Mouse (Mus musculus): Measurements from ENCODE around the gene Nfkbil1. TPM values are rescaled to one million over a fixed set of nuclear protein-coding genes. Genes with fewer than 3 reads are reported as not detected.
A peak's percentile ranks its signal among the peaks of the same experiment; 100 is the strongest.

Nfkbil1 gene
- total RNA-seq, 1 experiment from 2014 or later = 15.3 TPM

- DNase-seq = no peak
Observed at GRCm38 (mm10) chr17:35202442-35202841, 33.1 kb downstream of the Nfkbil1 start.

- peak; percentile 60 for DNase-seq
Observed at GRCm38 (mm10) chr17:35201787-35202186, 33.8 kb downstream of the Nfkbil1 start, which contains the start of gene Tnf. TSS of gene Tnf (minus strand) at chr17:35202007.

GRCm38 (mm10) chr17:35201128-35201527 lies 34.5 kb downstream of the Nfkbil1 start:
- no peak for DNase-seq

- peak; percentile 33 for DNase-seq
Observed at GRCm38 (mm10) chr17:35200398-35200797, 35.2 kb downstream of the Nfkbil1 start.

- DNase-seq = no peak
Observed at GRCm38 (mm10) chr17:35198946-35199345, 36.6 kb downstream of the Nfkbil1 start.

- DNase-seq = no peak
Observed at GRCm38 (mm10) chr17:35198029-35198428, 37.6 kb downstream of the Nfkbil1 start.

GRCm38 (mm10) chr17:35197126-35197525 lies 38.5 kb downstream of the Nfkbil1 start:
- DNase-seq = no peak

GRCm38 (mm10) chr17:35196321-35196641 lies 39.3 kb downstream of the Nfkbil1 start:
- DNase-seq = no peak

- peak; percentile 93 for DNase-seq
Observed at GRCm38 (mm10) chr17:35195631-35196320, 39.8 kb downstream of the Nfkbil1 start.

- no peak for DNase-seq
Observed at GRCm38 (mm10) chr17:35194844-35195630, 40.6 kb downstream of the Nfkbil1 start.

GRCm38 (mm10) chr17:35193881-35194843 lies 41.4 kb downstream of the Nfkbil1 start, which contains the start of gene Ltb:
TSS of gene Ltb (plus strand) at chr17:35194439.
- DNase-seq = peak; percentile 72

- peak; percentile 53 for DNase-seq
Observed at GRCm38 (mm10) chr17:35192924-35193323, 42.7 kb downstream of the Nfkbil1 start.

- DNase-seq = no peak
Observed at GRCm38 (mm10) chr17:35191723-35192122, 43.9 kb downstream of the Nfkbil1 start.

GRCm38 (mm10) chr17:35190096-35190495 lies 45.5 kb downstream of the Nfkbil1 start:
- no peak for DNase-seq

- no peak for DNase-seq
Observed at GRCm38 (mm10) chr17:35189186-35189585, 46.4 kb downstream of the Nfkbil1 start.

GRCm38 (mm10) chr17:35187959-35188610 lies 47.5 kb downstream of the Nfkbil1 start, which contains the start of gene Lst1:
TSS of gene Lst1 (minus strand) at chr17:35188439.
- no peak for DNase-seq

- no peak for DNase-seq
Observed at GRCm38 (mm10) chr17:35187345-35187744, 48.2 kb downstream of the Nfkbil1 start.

- peak; percentile 57 for DNase-seq
Observed at GRCm38 (mm10) chr17:35186681-35187080, 48.9 kb downstream of the Nfkbil1 start.

- DNase-seq = peak; percentile 87
Observed at GRCm38 (mm10) chr17:35185639-35186611, 49.7 kb downstream of the Nfkbil1 start.

GRCm38 (mm10) chr17:35180093-35180492 lies 55.5 kb downstream of the Nfkbil1 start:
- DNase-seq = no peak

Measured in adrenal gland, postnatal 14 days (tissue).